Mouse (Mus musculus) kidney, postnatal 0 days (tissue): Measurements from ENCODE around the gene Dedd2. TPM values are rescaled to one million over a fixed set of nuclear protein-coding genes. Genes with fewer than 3 reads are reported as not detected.

Experiments used
- ATAC-seq: fragments of 200-750 bp; cut with Nextera tagmentation; replicated peaks from 2 replicates; pipeline ENCODE4 v1.8.0; 2017; ENCODE audit warnings: low read depth, moderate number of reproducible peaks, moderate TSS enrichment, moderate library complexity; ENCODE audit not compliant: low FRiP score
- DNase-seq: peaks from one replicate; pipeline ENCODE4 v3.0.0-alpha.2; 2016; ENCODE audit warnings: low spot score
- H3K27ac ChIP-seq: fragments of 300-500 bp; sonication (generic); 2 replicates; pipeline ENCODE4 v1.5.1; 2014; ENCODE audit warnings: mild to moderate bottlenecking
- H3K27me3 ChIP-seq: fragments of 300-500 bp; sonication (generic); 2 replicates; pipeline ENCODE4 v1.6.1; 2014; ENCODE audit warnings: low read length, mixed read lengths; ENCODE audit not compliant: insufficient read depth
- H3K36me3 ChIP-seq: fragments of 300-500 bp; sonication (generic); 2 replicates; pipeline ENCODE4 v1.6.1; 2014; ENCODE audit warnings: low read length, mixed read lengths; ENCODE audit not compliant: insufficient read depth
- H3K4me1 ChIP-seq: fragments of 300-500 bp; sonication (generic); replicated peaks from 2 replicates; pipeline ENCODE4 v1.6.1; 2014; ENCODE audit warnings: antibody characterized with exemption, low read length, mixed read lengths; ENCODE audit not compliant: insufficient read depth
- H3K4me2 ChIP-seq: fragments of 300-500 bp; sonication (generic); 2 replicates; pipeline ENCODE4 v1.6.1; 2014; ENCODE audit warnings: mild to moderate bottlenecking, low read length, moderate library complexity, mixed read lengths
- H3K4me3 ChIP-seq: fragments of 300-500 bp; sonication (generic); replicated peaks from 2 replicates; pipeline ENCODE4 v1.5.1; 2014; ENCODE audit warnings: low read depth, low read length
- H3K9ac ChIP-seq: fragments of 300-500 bp; sonication (generic); 2 replicates; pipeline ENCODE4 v1.6.1; 2014; ENCODE audit warnings: low read depth, low read length
- H3K9me3 ChIP-seq: fragments of 300-500 bp; sonication (generic); replicated peaks from 2 replicates; pipeline ENCODE4 v1.6.1; 2016; ENCODE audit warnings: low read length, inconsistent platforms, mixed read lengths
- CTCF ChIP-seq: IDR thresholded peaks from 2 replicates; pipeline ENCODE4 v1.5.1; 2016; ENCODE audit warnings: antibody characterized with exemption, low read depth, mild to moderate bottlenecking, moderate library complexity
- WGBS: fragments of 180-500 bp; shearing (Covaris S2); extraction: QIAGEN DNeasy Blood & Tissue Kit; methylation state at CpG from one replicate; pipeline ENCODE4 v1.1.7; 2014; 5-methylcytosine and 5-hydroxymethylcytosine counted together
- polyA plus RNA-seq: library from polyadenylated mRNA; unstranded; fragments of >200 nt; fragmentation: Nextera tagmentation; extraction: Ambion mirVana; gene quantifications from 2 replicates; pipeline ENCODE4 v1.2.1, GENCODE M21; 2015

Gene Dedd2
- polyA plus RNA-seq, 1 experiment from 2014 or later = 15.6 TPM

DNA sequence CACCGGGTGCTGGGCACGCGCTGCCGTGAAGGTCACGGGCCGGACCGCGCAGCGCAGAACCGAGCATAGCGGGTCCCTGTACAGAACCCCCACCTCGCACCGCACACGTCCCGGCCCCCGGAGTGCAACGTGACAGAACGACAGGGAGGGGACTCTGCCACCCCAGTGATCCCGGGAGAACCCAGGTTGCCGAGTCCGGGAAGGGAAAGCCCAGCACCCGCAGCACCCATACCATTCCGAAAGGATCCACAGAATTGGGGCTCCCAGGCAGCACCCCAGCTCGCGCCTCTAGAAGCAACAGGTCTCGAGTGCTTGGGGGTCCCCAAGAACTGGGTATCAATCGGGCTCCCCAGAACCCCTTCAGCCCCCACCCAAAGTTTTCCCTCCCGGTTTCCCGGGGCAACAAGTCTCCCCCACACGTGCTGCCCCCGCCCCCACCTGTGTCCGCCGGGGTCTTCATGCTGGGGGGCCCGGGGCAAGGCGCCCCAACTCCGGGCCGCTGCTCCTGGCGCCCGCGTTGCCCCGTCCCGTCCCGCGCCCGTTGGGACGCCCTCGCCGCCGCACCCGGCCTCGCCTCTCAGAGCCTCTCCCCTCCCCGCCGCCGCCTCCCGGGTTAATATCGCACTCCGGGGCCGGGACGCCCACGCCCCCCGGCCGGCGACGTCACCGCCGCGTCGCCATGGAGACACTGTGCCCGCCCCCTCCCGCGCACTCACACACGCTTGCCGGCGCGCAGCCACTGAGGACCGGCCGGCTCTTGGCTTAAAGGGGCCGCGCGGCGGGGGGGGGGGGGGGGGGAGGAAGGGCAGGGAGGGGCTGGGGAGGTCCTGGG is 29.9 kb upstream of the Dedd2 start, which contains the start of gene Erf:
Gene Erf (minus strand): TSS at position 621 of the 832 bp plus-strand sequence.
- Histone ChIP-seq H3K4me1 (peaks cover 32% of the 10 kb centered on the region), H3K27ac (peak within 1 kb of the TSS; percentile 96), H3K9me3 (no peaks in the 10 kb centered on the region), H3K27me3 (no peaks in the 10 kb centered on the region), H3K9ac (peak within 1 kb of the TSS; percentile 97), H3K4me3 (peak within 1 kb of the TSS; percentile 97), H3K36me3 (peaks cover 7% of the 10 kb centered on the region; the same call in 1 of the 2 replicates), H3K4me2 (peak within 1 kb of the TSS; percentile 81)
- no peak for TF ChIP-seq CTCF
- under 1% methylated on average over 63 of the region's 81 CpGs for WGBS
- DNase-seq = peak; percentile 95
- peak; percentile 80 for ATAC-seq

DNA sequence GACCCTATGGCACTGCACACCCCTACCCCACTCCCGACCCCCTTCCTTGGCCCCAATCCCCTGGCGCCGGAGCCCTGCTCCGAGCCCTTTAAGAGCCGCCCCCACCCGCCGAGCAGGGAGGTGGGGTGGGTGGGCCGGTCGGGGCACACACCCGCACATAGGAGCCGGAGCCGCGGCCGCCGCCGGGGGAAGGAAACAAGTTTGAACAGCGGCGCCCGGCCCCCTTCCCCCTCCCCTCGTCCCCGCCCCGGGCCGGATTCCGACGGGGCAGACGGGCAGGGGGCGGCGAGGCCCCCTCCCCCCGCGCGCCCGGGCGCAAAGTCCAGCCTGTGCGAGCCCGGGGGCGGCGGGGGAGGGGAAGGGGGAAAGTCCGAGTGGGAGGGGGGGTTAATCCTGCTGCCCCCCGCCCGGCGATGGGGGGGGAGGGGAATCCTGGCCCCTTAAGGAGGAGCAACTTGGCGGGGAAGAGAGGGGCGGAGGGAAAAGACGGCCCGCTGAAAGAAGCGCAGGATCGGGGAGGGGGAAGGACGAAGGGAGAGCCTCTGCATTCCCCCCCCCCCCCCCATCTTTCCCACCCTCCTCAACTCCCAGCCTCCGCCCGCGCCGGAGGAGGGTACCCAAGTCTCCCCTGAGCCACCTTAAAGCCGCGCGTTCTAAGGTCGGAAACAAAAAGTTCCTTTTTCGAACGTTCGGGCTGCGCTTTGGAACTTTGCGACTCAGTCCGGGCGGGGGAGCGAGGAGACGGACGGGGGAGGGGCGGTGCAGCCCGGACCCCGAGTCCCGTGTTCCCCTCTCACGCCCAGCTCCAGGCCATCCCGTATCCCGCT is 29.1 kb upstream of the Dedd2 start:
- H3K4me1 ChIP-seq = peaks cover 36% of the 10 kb centered on the region

DNA sequence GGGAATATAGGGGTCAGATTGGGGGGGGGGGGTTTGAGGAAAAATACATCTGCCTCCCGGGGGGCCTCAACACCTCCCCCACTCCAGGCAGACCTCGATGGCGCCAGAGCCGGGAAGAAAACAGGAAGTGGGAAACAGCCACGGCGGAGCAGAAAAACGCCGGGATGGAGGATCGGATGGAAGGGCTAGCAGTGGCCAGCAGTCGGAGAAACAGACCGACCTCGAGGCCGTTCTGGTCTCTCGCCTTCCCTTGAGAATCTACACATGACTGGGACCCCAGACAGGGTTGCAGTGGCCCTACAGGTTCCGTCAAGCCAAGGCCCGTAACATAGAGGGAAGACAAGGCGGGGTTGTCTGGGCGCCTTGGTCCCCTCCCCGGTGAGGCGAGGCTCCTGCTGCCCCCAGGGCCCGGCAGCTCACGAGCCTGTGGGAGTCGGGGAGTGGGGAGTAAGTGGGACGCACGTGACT is 28.5 kb upstream of the Dedd2 start:
- peak overlapping the region; percentile 96 for H3K27ac ChIP-seq

More for the DNA sequence above, 29.1 kb upstream of the Dedd2 start:
- no peak for TF ChIP-seq CTCF
- peak overlapping the region; percentile 97 for H3K9ac ChIP-seq
- H3K9me3 ChIP-seq = no peaks in the 10 kb centered on the region
- peaks cover 14% of the 10 kb centered on the region for H3K36me3 ChIP-seq
- peak; percentile 66 for ATAC-seq
- peak overlapping the region; percentile 96 for H3K27ac ChIP-seq
- H3K4me3 ChIP-seq = peak overlapping the region; percentile 97
- peak overlapping the region; percentile 81 for H3K4me2 ChIP-seq
- no peaks in the 10 kb centered on the region for H3K27me3 ChIP-seq
- under 1% methylated on average over 52 of the region's 73 CpGs for WGBS
- peak; percentile 91 for DNase-seq

DNA sequence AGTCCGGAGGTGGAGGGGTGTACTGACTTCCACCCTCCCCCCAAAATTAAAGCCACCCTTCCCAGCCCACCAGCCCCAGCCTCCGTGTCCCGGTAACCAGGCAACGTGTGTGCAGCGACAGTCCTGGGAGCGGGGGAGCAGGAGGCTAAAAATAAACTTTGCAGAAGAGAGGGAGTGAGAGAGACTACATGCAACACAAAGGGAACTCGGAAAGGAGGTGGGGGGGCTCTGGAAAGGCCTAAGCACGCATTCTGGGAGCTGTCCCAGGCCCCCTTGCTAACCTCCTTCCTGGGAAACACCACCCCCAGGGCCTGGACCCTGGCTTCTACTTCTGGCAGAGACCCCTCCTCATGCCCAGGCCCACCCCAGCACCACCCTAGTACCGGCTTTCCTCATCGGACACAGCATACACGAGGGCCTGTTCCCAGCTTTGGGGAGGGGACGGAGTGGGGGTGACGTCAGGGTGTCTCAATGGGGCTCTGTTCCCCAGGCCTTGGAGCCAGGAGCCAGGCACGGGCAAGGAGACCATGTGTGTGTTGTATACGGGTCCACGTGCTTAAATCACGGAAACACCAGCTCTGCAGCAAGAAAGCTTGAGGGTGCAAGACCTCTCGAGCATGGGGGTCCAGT is 27.7 kb upstream of the Dedd2 start:
- no peak for TF ChIP-seq CTCF
- H3K4me1 ChIP-seq = peaks cover 36% of the 10 kb centered on the region
- peak overlapping the region; percentile 81 for H3K4me2 ChIP-seq
- DNase-seq (peak; percentile 89), ATAC-seq (no peak)
- H3K9ac ChIP-seq = peak overlapping the region; percentile 97
- H3K4me3 ChIP-seq = peak overlapping the region; percentile 97
- peaks cover 18% of the 10 kb centered on the region for H3K36me3 ChIP-seq
- H3K27me3 ChIP-seq = no peaks in the 10 kb centered on the region
- WGBS = 2% methylated on average over 18 of the region's 18 CpGs
- H3K9me3 ChIP-seq = no peaks in the 10 kb centered on the region
- H3K27ac ChIP-seq = peak overlapping the region; percentile 96

More for the DNA sequence above, 28.5 kb upstream of the Dedd2 start:
- no peaks in the 10 kb centered on the region for H3K9me3 ChIP-seq
- DNase-seq (peak; percentile 61), ATAC-seq (no peak)
- peaks cover 18% of the 10 kb centered on the region for H3K36me3 ChIP-seq
- H3K9ac ChIP-seq = peak overlapping the region; percentile 97
- under 1% methylated on average over 25 of the region's 25 CpGs for WGBS
- peak overlapping the region; percentile 81 for H3K4me2 ChIP-seq
- H3K4me1 ChIP-seq = peaks cover 36% of the 10 kb centered on the region
- H3K27me3 ChIP-seq = no peaks in the 10 kb centered on the region
- no peak; the same call in 1 of the 2 replicates for TF ChIP-seq CTCF
- peak overlapping the region; percentile 97 for H3K4me3 ChIP-seq

DNA sequence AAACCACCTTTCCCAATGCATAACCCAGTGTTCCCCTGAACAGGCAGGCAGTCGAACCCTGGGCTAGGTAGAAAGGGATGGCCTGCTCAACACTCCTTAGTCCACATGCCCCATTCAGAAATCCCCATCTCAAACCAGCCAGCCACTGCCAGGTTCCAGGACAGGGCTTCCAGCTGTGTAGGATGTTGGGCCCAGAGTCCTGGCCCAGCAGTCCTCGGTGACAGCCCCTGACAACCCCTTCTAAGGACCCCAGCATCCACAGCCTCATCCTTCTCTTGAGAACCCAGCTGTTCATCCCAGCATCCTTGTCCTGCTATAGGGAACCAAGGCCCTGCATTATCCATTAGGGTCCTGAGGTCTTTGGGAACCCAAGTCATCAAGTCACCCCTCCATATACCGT is 27.1 kb upstream of the Dedd2 start:
- H3K4me3 ChIP-seq = peak overlapping the region; percentile 97
- 7% methylated on average over 3 of the region's 3 CpGs for WGBS
- H3K4me2 ChIP-seq = peak overlapping the region; percentile 81
- no peaks in the 10 kb centered on the region for H3K9me3 ChIP-seq
- H3K27me3 ChIP-seq = no peaks in the 10 kb centered on the region
- no peak for TF ChIP-seq CTCF
- peaks cover 36% of the 10 kb centered on the region for H3K4me1 ChIP-seq
- H3K9ac ChIP-seq = peak overlapping the region; percentile 97
- peaks cover 24% of the 10 kb centered on the region for H3K36me3 ChIP-seq
- H3K27ac ChIP-seq = peak overlapping the region; percentile 96
- DNase-seq (no peak), ATAC-seq (no peak)
